Mouse (Mus musculus) neural tube, embryonic 12.5 days (tissue): ENCODE results near the gene Rps17. TPM values are rescaled to one million over a fixed set of nuclear protein-coding genes. Genes with fewer than 3 reads are reported as not detected.

Source experiments
- ATAC-seq: fragments of 200-750 bp; cut with Nextera tagmentation; 2 replicates; pipeline ENCODE4 v1.8.0; 2017; ENCODE audit warnings: low read depth, mild to moderate bottlenecking, moderate TSS enrichment, moderate library complexity; ENCODE audit not compliant: low FRiP score
- H3K27ac ChIP-seq: fragments of 300-500 bp; sonication (generic); 2 replicates; pipeline ENCODE4 v1.5.1; 2016
- H3K27me3 ChIP-seq: fragments of 300-500 bp; sonication (generic); replicated peaks from 2 replicates; pipeline ENCODE4 v1.6.1; 2016; ENCODE audit warnings: mild to moderate bottlenecking
- H3K36me3 ChIP-seq: fragments of 300-500 bp; sonication (generic); 2 replicates; pipeline ENCODE4 v1.6.1; 2016; ENCODE audit warnings: mild to moderate bottlenecking
- H3K4me1 ChIP-seq: fragments of 300-500 bp; sonication (generic); 2 replicates; pipeline ENCODE4 v1.6.1; 2016
- H3K4me2 ChIP-seq: fragments of 300-500 bp; sonication (generic); replicated peaks from 2 replicates; pipeline ENCODE4 v1.6.1; 2016; ENCODE audit warnings: mild to moderate bottlenecking
- H3K4me3 ChIP-seq: fragments of 300-500 bp; sonication (generic); 2 replicates; pipeline ENCODE4 v1.5.1; 2016
- H3K9ac ChIP-seq: fragments of 300-500 bp; sonication (generic); 2 replicates; pipeline ENCODE4 v1.6.1; 2016; ENCODE audit warnings: mild to moderate bottlenecking
- H3K9me3 ChIP-seq: fragments of 300-500 bp; sonication (generic); 2 replicates; pipeline ENCODE4 v1.6.1; 2016; ENCODE audit warnings: mild to moderate bottlenecking
- WGBS: fragments of 180-500 bp; shearing (Covaris S2); methylation state at CpG from one replicate; pipeline ENCODE4 v1.1.7; 2016; 5-methylcytosine and 5-hydroxymethylcytosine counted together
- polyA plus RNA-seq: library from polyadenylated mRNA; unstranded; fragments of >200 nt; fragmentation: Nextera tagmentation; extraction: Ambion mirVana; gene quantifications from 2 replicates; pipeline ENCODE4 v1.2.1, GENCODE M21; 2016

The Rps17 gene
- polyA plus RNA-seq = 837 and 850 TPM in 2 replicates

GRCm38 (mm10) chr7:81344544-81345446, at the start of gene Rps17:
TSS of gene Rps17 (minus strand) at chr7:81345254.
- WGBS = under 1% methylated on average over 85 of the region's 85 CpGs
- peak within 1 kb of the TSS; percentile 97 for H3K9ac ChIP-seq
- peak within 1 kb of the TSS; percentile 94 for H3K4me2 ChIP-seq
- H3K4me1 ChIP-seq = peaks cover 14% of the 10 kb centered on the region
- peak within 1 kb of the TSS; percentile 87 for H3K27ac ChIP-seq
- H3K36me3 ChIP-seq = peaks cover 40% of the 10 kb centered on the region
- H3K9me3 ChIP-seq = no peaks in the 10 kb centered on the region
- H3K4me3 ChIP-seq = peak within 1 kb of the TSS; percentile 94
- ATAC-seq = peak; percentile 88
- H3K27me3 ChIP-seq = no peaks in the 10 kb centered on the region

GRCm38 (mm10) chr7:81379363-81379762, 34.3 kb upstream of the Rps17 start:
- no peak overlapping the region for H3K27ac ChIP-seq
- 91% methylated on average over 1 of the region's 1 CpGs for WGBS
- H3K4me2 ChIP-seq = no peak overlapping the region
- H3K9ac ChIP-seq = no peak overlapping the region
- no peaks in the 10 kb centered on the region for H3K36me3 ChIP-seq
- H3K4me3 ChIP-seq = no peak overlapping the region
- no peaks in the 10 kb centered on the region for H3K4me1 ChIP-seq
- no peak for ATAC-seq
- no peaks in the 10 kb centered on the region for H3K27me3 ChIP-seq
- no peaks in the 10 kb centered on the region for H3K9me3 ChIP-seq

GRCm38 (mm10) chr7:81372337-81372920, 27.4 kb upstream of the Rps17 start:
- Histone ChIP-seq H3K9me3 (no peaks in the 10 kb centered on the region), H3K36me3 (no peaks in the 10 kb centered on the region), H3K4me2 (peak overlapping the region; percentile 53), H3K27me3 (no peaks in the 10 kb centered on the region), H3K9ac (no peak overlapping the region), H3K4me1 (peaks cover 9% of the 10 kb centered on the region; the same call in 1 of the 2 replicates), H3K27ac (no peak overlapping the region), H3K4me3 (0 out of 2 replicates have a peak overlapping the region, but pooled peaks have one; percentile 2)
- ATAC-seq = peak; percentile 93
- WGBS = 9% methylated on average over 13 of the region's 13 CpGs

- Histone ChIP-seq H3K36me3 (no peaks in the 10 kb centered on the region), H3K4me3 (no peak overlapping the region), H3K27ac (no peak overlapping the region), H3K4me2 (peak overlapping the region; percentile 53), H3K27me3 (no peaks in the 10 kb centered on the region), H3K4me1 (peaks cover 9% of the 10 kb centered on the region; the same call in 1 of the 2 replicates), H3K9ac (no peak overlapping the region), H3K9me3 (no peaks in the 10 kb centered on the region)
- ATAC-seq = peak; percentile 78
- WGBS = 17% methylated on average over 5 of the region's 5 CpGs
These were observed 26.8 kb upstream of the Rps17 start for GRCm38 (mm10) chr7:81371811-81372210.

- no peaks in the 10 kb centered on the region for H3K36me3 ChIP-seq
- no peak for ATAC-seq
These were observed 24.7 kb upstream of the Rps17 start for GRCm38 (mm10) chr7:81369724-81370123.

GRCm38 (mm10) chr7:81367946-81368345, 22.9 kb upstream of the Rps17 start:
- 79% methylated on average over 3 of the region's 3 CpGs for WGBS
- no peak overlapping the region for H3K4me3 ChIP-seq
- ATAC-seq = no peak
- no peak overlapping the region for H3K9ac ChIP-seq
- no peak overlapping the region for H3K27ac ChIP-seq
- H3K27me3 ChIP-seq = no peaks in the 10 kb centered on the region
- no peak overlapping the region for H3K4me2 ChIP-seq
- H3K36me3 ChIP-seq = no peaks in the 10 kb centered on the region
- H3K4me1 ChIP-seq = peaks cover 9% of the 10 kb centered on the region; the same call in 1 of the 2 replicates
- H3K9me3 ChIP-seq = no peaks in the 10 kb centered on the region

More at GRCm38 (mm10) chr7:81369724-81370123, 24.7 kb upstream of the Rps17 start:
- WGBS = 62% methylated on average over 3 of the region's 3 CpGs
- no peak overlapping the region for H3K4me2 ChIP-seq
- no peak overlapping the region for H3K9ac ChIP-seq
- H3K27me3 ChIP-seq = no peaks in the 10 kb centered on the region
- H3K4me3 ChIP-seq = no peak overlapping the region
- no peaks in the 10 kb centered on the region for H3K9me3 ChIP-seq
- H3K27ac ChIP-seq = no peak overlapping the region
- peaks cover 9% of the 10 kb centered on the region; the same call in 1 of the 2 replicates for H3K4me1 ChIP-seq

GRCm38 (mm10) chr7:81356975-81357374, 11.9 kb upstream of the Rps17 start:
- WGBS = 86% methylated on average over 7 of the region's 7 CpGs
- H3K27ac ChIP-seq = no peak overlapping the region
- no peak overlapping the region for H3K4me2 ChIP-seq
- H3K9me3 ChIP-seq = no peaks in the 10 kb centered on the region
- no peaks in the 10 kb centered on the region for H3K4me1 ChIP-seq
- H3K4me3 ChIP-seq = no peak overlapping the region
- no peak overlapping the region for H3K9ac ChIP-seq
- H3K27me3 ChIP-seq = no peaks in the 10 kb centered on the region
- ATAC-seq = no peak
- no peaks in the 10 kb centered on the region for H3K36me3 ChIP-seq

GRCm38 (mm10) chr7:81356360-81356759, 11.3 kb upstream of the Rps17 start:
- Histone ChIP-seq H3K27me3 (no peaks in the 10 kb centered on the region), H3K4me3 (no peak overlapping the region), H3K4me1 (no peaks in the 10 kb centered on the region), H3K27ac (no peak overlapping the region), H3K36me3 (no peaks in the 10 kb centered on the region), H3K4me2 (no peak overlapping the region), H3K9me3 (no peaks in the 10 kb centered on the region), H3K9ac (no peak overlapping the region)
- 90% methylated on average over 1 of the region's 1 CpGs for WGBS
- no peak for ATAC-seq

GRCm38 (mm10) chr7:81355746-81356145, 10.7 kb upstream of the Rps17 start:
- Histone ChIP-seq H3K36me3 (no peaks in the 10 kb centered on the region), H3K9me3 (no peaks in the 10 kb centered on the region), H3K27me3 (no peaks in the 10 kb centered on the region), H3K9ac (no peak overlapping the region), H3K4me2 (no peak overlapping the region), H3K27ac (no peak overlapping the region), H3K4me1 (no peaks in the 10 kb centered on the region), H3K4me3 (no peak overlapping the region)
- WGBS = 85% methylated on average over 7 of the region's 7 CpGs
- ATAC-seq = no peak

GRCm38 (mm10) chr7:81351826-81352225, 6.8 kb upstream of the Rps17 start:
- no peak for ATAC-seq
- 72% methylated on average over 4 of the region's 4 CpGs for WGBS
- H3K36me3 ChIP-seq = no peaks in the 10 kb centered on the region

GRCm38 (mm10) chr7:81348206-81348605, 3.2 kb upstream of the Rps17 start:
- Histone ChIP-seq H3K36me3 (peaks cover 7% of the 10 kb centered on the region), H3K4me2 (no peak overlapping the region), H3K4me3 (no peak overlapping the region), H3K9me3 (no peaks in the 10 kb centered on the region), H3K27me3 (no peaks in the 10 kb centered on the region), H3K9ac (no peak overlapping the region), H3K27ac (no peak overlapping the region), H3K4me1 (peaks cover 9% of the 10 kb centered on the region)
- no peak for ATAC-seq
- WGBS = 66% methylated on average over 7 of the region's 7 CpGs

More at GRCm38 (mm10) chr7:81351826-81352225, 6.8 kb upstream of the Rps17 start:
- Histone ChIP-seq H3K4me1 (no peaks in the 10 kb centered on the region), H3K9me3 (no peaks in the 10 kb centered on the region), H3K27ac (no peak overlapping the region), H3K9ac (no peak overlapping the region), H3K27me3 (no peaks in the 10 kb centered on the region), H3K4me3 (no peak overlapping the region), H3K4me2 (no peak overlapping the region)

- Histone ChIP-seq H3K4me2 (peak overlapping the region; percentile 94), H3K4me1 (peaks cover 14% of the 10 kb centered on the region), H3K27me3 (no peaks in the 10 kb centered on the region), H3K4me3 (peak overlapping the region; percentile 94), H3K9me3 (no peaks in the 10 kb centered on the region), H3K9ac (peak overlapping the region; percentile 42; the same call in 1 of the 2 replicates), H3K27ac (no peak overlapping the region), H3K36me3 (peaks cover 32% of the 10 kb centered on the region)
- 0 out of 2 replicates have a peak, but pooled peaks have one; percentile 21 for ATAC-seq
- 64% methylated on average over 15 of the region's 15 CpGs for WGBS
These were observed 555 bp upstream of the Rps17 start for GRCm38 (mm10) chr7:81345447-81346170.
